8 mouse cellular contexts compared by ENCODE assay signal in genomic region chr2:56114469-56114868, GRCm38 (mm10).
A peak's percentile ranks its signal among the peaks of the same experiment; 100 is the strongest.
DNase-seq lines count a peak whose midpoint lies in the region; ATAC-seq and TF ChIP-seq lines count a peak whose summit lies in the region.

No protein-coding gene starts in this region.

- no peak overlapping the region for H3K27ac ChIP-seq in hindbrain, embryonic 12.5 days
- H3K27ac ChIP-seq in limb, embryonic 14.5 days (replicated peaks; ENCODE audit: low read depth, low read length), result no peak overlapping the region

- no peaks in the 10 kb centered on the region for H3K27me3 ChIP-seq in hindbrain, embryonic 12.5 days
- no peaks in the 10 kb centered on the region for H3K27me3 ChIP-seq in limb, embryonic 14.5 days (ENCODE audit: control insufficient read depth, insufficient read depth, low read length)
- H3K27me3 ChIP-seq in splenic B cell, adult 2 months (ENCODE audit: control insufficient read depth, insufficient read depth, low read length, poor library complexity, severe bottlenecking), result no peaks in the 10 kb centered on the region

- H3K4me1 ChIP-seq in hindbrain, embryonic 12.5 days, result no peaks in the 10 kb centered on the region; the same call in 1 of the 2 replicates
- no peaks in the 10 kb centered on the region for H3K4me1 ChIP-seq in limb, embryonic 14.5 days (ENCODE audit: control insufficient read depth, insufficient read depth, low read length)

- H3K4me2 ChIP-seq in hindbrain, embryonic 12.5 days (replicated peaks), result no peak overlapping the region
- no peak overlapping the region for H3K4me2 ChIP-seq in limb, embryonic 14.5 days (replicated peaks; ENCODE audit: low read depth, low read length, severe bottlenecking)

- H3K9me3 ChIP-seq in hindbrain, embryonic 12.5 days (replicated peaks), result no peaks in the 10 kb centered on the region
- H3K9me3 ChIP-seq in limb, embryonic 14.5 days (ENCODE audit: control insufficient read depth, low read length), result no peaks in the 10 kb centered on the region

- no peak for TF ChIP-seq POLR2A in limb, embryonic 14.5 days (IDR thresholded peaks at IDR 0.05; ENCODE audit: borderline replicate concordance, extremely low read depth, insufficient read depth, insufficient read length)

- H3K36me3 ChIP-seq in hindbrain, embryonic 12.5 days, result no peaks in the 10 kb centered on the region
- H3K36me3 ChIP-seq in limb, embryonic 14.5 days (ENCODE audit: control insufficient read depth, insufficient read depth, low read length), result no peaks in the 10 kb centered on the region
- no peaks in the 10 kb centered on the region for H3K36me3 ChIP-seq in splenic B cell, adult 2 months (ENCODE audit: control insufficient read depth, insufficient read depth, low read length, poor library complexity, severe bottlenecking)

- peak; percentile 25 to 86 for DNase-seq in frontal cortex, adult 2 months (ENCODE audit: extremely low spot score in 1 of 2, low spot score in 1 of 2)
- DNase-seq in frontal cortex, postnatal 14 days (ENCODE audit: low spot score in 2 of 2), result no peak
- DNase-seq in 3134 (ENCODE audit: extremely low read depth, insufficient read length, low spot score), result peak; percentile 32
- peak; percentile 66 for DNase-seq in limb, embryonic 14.5 days (ENCODE audit: low spot score)
- peak; percentile 8 for DNase-seq in splenic B cell, adult 2 months (ENCODE audit: low read depth, low spot score)

- no peak overlapping the region for H3K9ac ChIP-seq in hindbrain, embryonic 12.5 days
- H3K9ac ChIP-seq in limb, embryonic 14.5 days (ENCODE audit: low read depth, low read length, severe bottlenecking), result no peak overlapping the region

- peak; percentile 65 for ATAC-seq in activated CD4-positive, CD25-positive, alpha-beta regulatory T cell, adult 4 months
- peak; percentile 74 for ATAC-seq in hindbrain, embryonic 12.5 days (ENCODE audit: low FRiP score)
- ATAC-seq in limb, embryonic 14.5 days (ENCODE audit: low FRiP score, low read depth), result peak; percentile 80
- ATAC-seq in erythroblast, adult 5-6 weeks (replicated peaks; ENCODE audit: low FRiP score, poor library complexity, severe bottlenecking), result no peak

- H3K4me3 ChIP-seq in hindbrain, embryonic 12.5 days, result no peak overlapping the region
- H3K4me3 ChIP-seq in limb, embryonic 14.5 days (replicated peaks; ENCODE audit: low read length), result no peak overlapping the region

- WGBS in hindbrain, embryonic 12.5 days, result 20% methylated on average over 3 of the region's 3 CpGs
- 17% methylated on average over 3 of the region's 3 CpGs for WGBS in limb, embryonic 14.5 days

Comparison
In these comparisons a context has a peak if more than half of its experiments do, and no peak if none do; other contexts are left out.
1. DNase-seq: peak in frontal cortex, adult 2 months (2 of 2), 3134 (single experiment), limb, embryonic 14.5 days (single experiment) and splenic B cell, adult 2 months (single experiment); none in frontal cortex, postnatal 14 days (0 of 2).